23 mouse cellular contexts compared by ENCODE assay signal in the genomic region with DNA sequence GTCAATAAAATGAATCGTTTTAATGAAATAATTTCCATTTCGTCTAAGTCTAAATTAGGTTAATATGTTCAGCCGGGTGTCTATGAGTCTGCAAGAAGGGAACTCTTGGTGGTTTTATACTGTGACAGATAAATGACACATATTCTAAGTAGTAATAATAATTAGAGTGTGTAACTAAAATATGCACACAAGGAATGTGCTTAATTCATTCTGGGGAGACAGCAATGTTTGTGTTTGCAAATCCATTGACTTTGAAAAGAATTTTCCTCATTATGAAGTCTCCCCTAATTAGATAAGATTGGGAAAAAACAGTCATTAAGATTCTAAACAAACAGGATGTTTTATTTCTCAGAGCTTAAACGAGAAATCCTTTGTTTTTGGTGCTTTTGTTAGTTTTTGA. TPM values are rescaled to one million over a fixed set of nuclear protein-coding genes. Genes with fewer than 3 reads are reported as not detected.
"Had no signal": no experiment of that assay in that cellular context is flagged by ENCODE, and none has a peak within 500 bp of the region (broad histone marks: within the 10 kb centered on the region; RNA-seq: fewer than 3 reads in every experiment).

Npvf (minus strand) TSS at position 84 of the 400 bp plus-strand sequence.

- DNase-seq: lung, adult 18-20 months; lung, embryonic 14.5 days; lung, postnatal 10 days; lung, postnatal 4 days; right cerebral cortex, postnatal 25 days; right cerebral cortex, postnatal 4 days; spleen, adult 18-20 months; thymus, adult 18-20 months; thymus, postnatal 14 days; thymus, postnatal 36 days had no signal

- ATAC-seq: midbrain, embryonic 13.5 days; midbrain, embryonic 15.5 days had no signal

- H3K4me1 ChIP-seq: megakaryocyte, embryonic 14.5 days; midbrain, embryonic 13.5 days; midbrain, embryonic 15.5 days; neural tube, embryonic 12.5 days had no signal

- H3K27ac ChIP-seq: midbrain, embryonic 13.5 days; midbrain, embryonic 15.5 days; neural tube, embryonic 12.5 days had no signal

- H3K27me3 ChIP-seq: megakaryocyte, embryonic 14.5 days; midbrain, embryonic 13.5 days; midbrain, embryonic 15.5 days; neural tube, embryonic 12.5 days had no signal

- H3K4me3 ChIP-seq: megakaryocyte, embryonic 14.5 days; midbrain, embryonic 13.5 days; midbrain, embryonic 15.5 days; neural tube, embryonic 12.5 days had no signal

RNA-seq across cellular contexts. Expression of gene Npvf, which starts in this region (rescaled TPM):
- total RNA-seq: midbrain, postnatal 0 days; monocyte, adult 5-6 weeks; neutrophil, adult 5-6 weeks had no signal
- polyA plus RNA-seq: liver, embryonic 16.5 days; lung, embryonic 14.5 days; lung, embryonic 16.5 days; midbrain, embryonic 11.5 days; midbrain, embryonic 13.5 days; neural tube, embryonic 12.5 days; small intestine, adult 2 months; stomach, embryonic 14.5 days; stomach, embryonic 16.5 days had no signal
